Mouse (Mus musculus): ENCODE measurements around the gene Ncapg2. TPM values are rescaled to one million over a fixed set of nuclear protein-coding genes. Genes with fewer than 3 reads are reported as not detected.

The Ncapg2 gene
- 4.1 TPM for total RNA-seq (2023)

GRCm38 (mm10) chr12:116405045-116405835 is at the start of gene Ncapg2:
Gene Ncapg2 (plus strand): TSS chr12:116405402.

GRCm38 (mm10) chr12:116485591-116486403 is 80.6 kb downstream of the Ncapg2 start, which contains the start of gene Ptprn2:
Gene Ptprn2 (plus strand): TSS chr12:116485720.

Other genes with a start within 250 kb of the Ncapg2 start
- 0.67 TPM for gene Wdr60, start 142.4 kb upstream of the Ncapg2 start, total RNA-seq (2023)
- not detected for gene Gm11027, start 130.0 kb upstream of the Ncapg2 start, total RNA-seq (2023)
- gene Esyt2, start 124.2 kb upstream of the Ncapg2 start, total RNA-seq (2023) = 280 TPM
- not detected for gene Ptprn2, start 80.3 kb downstream of the Ncapg2 start, total RNA-seq (2023)

Measured in CD4-positive naive resting alpha-beta T cell, adult 76 days (primary cell).